1 mouse cellular context compared by ENCODE assay signal in the genomic region with DNA sequence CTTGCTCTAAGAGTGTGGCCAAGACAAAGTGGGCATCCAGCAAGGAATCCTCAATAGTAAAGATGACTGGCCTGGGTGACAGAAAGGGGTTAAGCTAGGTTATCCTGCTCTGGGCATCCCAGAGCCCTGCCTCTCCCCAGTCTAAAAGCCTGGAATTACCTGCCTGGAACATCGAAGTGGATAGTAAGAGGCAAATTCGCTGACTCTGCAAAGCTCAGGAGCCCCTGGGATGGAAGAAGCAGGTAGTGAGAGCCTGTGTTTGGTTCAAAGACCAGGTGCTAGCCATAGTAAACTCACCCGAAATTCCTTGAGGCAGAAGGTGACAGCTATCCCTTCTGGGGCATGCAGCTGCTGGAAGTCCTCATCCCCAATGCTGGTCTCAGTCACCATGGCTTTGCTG.
TF ChIP-seq lines count a peak whose summit lies in the region.

No protein-coding gene starts in this region.

TF ChIP-seq in myocyte, 11 proteins besides CTCF, POLR2A, EP300 and RAD21:
- TF ChIP-seq MYOD1 (IDR thresholded peaks at IDR 0.05; ENCODE audit: control insufficient read depth in 1 of 3, insufficient read length in 2 of 3, low read depth in 2 of 3) (peak in 1 of 3 experiments; percentile 2), POLR2AphosphoS2 (IDR thresholded peaks at IDR 0.05; ENCODE audit: insufficient read length, low read depth) (peak; percentile 55), E2F4 (IDR thresholded peaks at IDR 0.05; ENCODE audit: insufficient read depth) (no peak)
TF ChIP-seq in myocyte: peak in this region for 2.
